Mouse (Mus musculus) heart, embryonic 12.5 days (tissue): ENCODE data around the gene Ostf1. TPM values are rescaled to one million over a fixed set of nuclear protein-coding genes. Genes with fewer than 3 reads are reported as not detected.
"Not testable (repeated sequence)": the region's sequence is repeated elsewhere in the genome, so short reads cannot be mapped to it uniquely, and the experiment has no call there.

Source experiments
- ATAC-seq: fragments of 200-750 bp; cut with Nextera tagmentation; 2 replicates; pipeline ENCODE4 v1.8.0; 2017; ENCODE audit warnings: moderate TSS enrichment, moderate library complexity; ENCODE audit not compliant: insufficient number of reproducible peaks, low FRiP score
- H3K27ac ChIP-seq: fragments of 300-500 bp; sonication (generic); 2 replicates; pipeline ENCODE4 v1.5.1; 2016; ENCODE audit warnings: mild to moderate bottlenecking, moderate library complexity; ENCODE audit not compliant: poor library complexity, severe bottlenecking
- H3K27me3 ChIP-seq: fragments of 300-500 bp; sonication (generic); replicated peaks from 2 replicates; pipeline ENCODE4 v1.6.1; 2016; ENCODE audit warnings: mild to moderate bottlenecking, moderate library complexity
- H3K36me3 ChIP-seq: fragments of 300-500 bp; sonication (generic); 2 replicates; pipeline ENCODE4 v1.6.1; 2016; ENCODE audit warnings: mild to moderate bottlenecking, moderate library complexity
- H3K4me1 ChIP-seq: fragments of 300-500 bp; sonication (generic); replicated peaks from 2 replicates; pipeline ENCODE4 v1.6.1; 2016; ENCODE audit warnings: mild to moderate bottlenecking
- H3K4me2 ChIP-seq: fragments of 300-500 bp; sonication (generic); 2 replicates; pipeline ENCODE4 v1.6.1; 2016; ENCODE audit warnings: mild to moderate bottlenecking, moderate library complexity
- H3K4me3 ChIP-seq: fragments of 300-500 bp; sonication (generic); 2 replicates; pipeline ENCODE4 v1.5.1; 2016; ENCODE audit warnings: mild to moderate bottlenecking
- H3K9ac ChIP-seq: fragments of 300-500 bp; sonication (generic); 2 replicates; pipeline ENCODE4 v1.6.1; 2016; ENCODE audit warnings: mild to moderate bottlenecking, moderate library complexity
- H3K9me3 ChIP-seq: fragments of 300-500 bp; sonication (generic); replicated peaks from 2 replicates; pipeline ENCODE4 v1.6.1; 2016; ENCODE audit warnings: mild to moderate bottlenecking, moderate library complexity
- WGBS: fragments of 180-500 bp; shearing (Covaris S2); methylation state at CpG from one replicate; pipeline ENCODE4 v1.1.7; 2016; 5-methylcytosine and 5-hydroxymethylcytosine counted together
- polyA plus RNA-seq: library from polyadenylated mRNA; unstranded; fragments of >200 nt; fragmentation: Nextera tagmentation; extraction: Ambion mirVana; gene quantifications from 2 replicates; pipeline ENCODE4 v1.2.1, GENCODE M21; 2016

Gene Ostf1
- polyA plus RNA-seq, 1 experiment from 2014 or later: 59.5 TPM

GRCm38 (mm10) chr19:18599051-18599450 is 32.6 kb downstream of the Ostf1 start:
- no peak for ATAC-seq
- H3K4me1 ChIP-seq: 0 out of 2 replicates have a peak, but pooled peaks cover 4% of the 10 kb centered on the region
- H3K9me3 ChIP-seq: no peaks in the 10 kb centered on the region
- H3K4me2 ChIP-seq: no peak overlapping the region
- 57% methylated on average over 8 of the region's 8 CpGs for WGBS
- no peak overlapping the region for H3K9ac ChIP-seq
- no peak overlapping the region for H3K4me3 ChIP-seq
- H3K36me3 ChIP-seq: peaks cover 14% of the 10 kb centered on the region
- no peaks in the 10 kb centered on the region for H3K27me3 ChIP-seq
- H3K27ac ChIP-seq: peak overlapping the region; percentile 44; the same call in 1 of the 2 replicates

DNA sequence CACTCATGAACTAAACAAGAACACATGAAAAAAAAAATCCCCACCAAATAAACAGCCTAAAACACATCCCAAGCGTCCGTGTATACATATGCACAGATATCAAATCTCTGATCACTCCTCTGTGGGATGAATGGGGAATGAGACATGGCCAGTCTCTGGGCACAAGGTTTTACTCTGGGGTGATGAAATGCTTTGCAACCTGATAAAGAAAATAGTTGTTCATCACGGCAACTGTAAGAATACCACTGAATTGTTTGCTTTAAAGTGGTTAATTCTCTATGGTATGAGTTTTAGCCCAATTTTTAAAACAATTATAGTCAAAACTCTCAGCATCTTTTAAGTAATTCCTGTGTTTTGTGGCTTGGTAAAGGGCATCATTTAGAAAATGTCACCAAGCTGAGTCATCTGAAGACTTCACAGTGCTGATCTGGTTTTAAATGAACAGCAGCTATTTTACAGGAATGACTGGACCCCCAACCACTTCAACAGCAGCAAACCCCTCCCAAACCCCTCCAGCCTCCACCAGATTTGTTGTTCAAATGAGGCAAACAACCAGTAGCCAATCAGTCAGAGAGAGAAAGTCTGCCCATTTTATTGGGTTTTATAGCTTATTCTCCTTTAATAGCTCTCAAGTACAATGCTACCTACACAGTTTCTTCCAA is 33.2 kb downstream of the Ostf1 start:
- 67% methylated on average over 3 of the region's 3 CpGs for WGBS
- no peak overlapping the region for H3K27ac ChIP-seq
- 0 out of 2 replicates have a peak, but pooled peaks cover 4% of the 10 kb centered on the region for H3K4me1 ChIP-seq
- ATAC-seq: no peak
- H3K4me3 ChIP-seq: no peak overlapping the region
- peaks cover 14% of the 10 kb centered on the region for H3K36me3 ChIP-seq
- no peaks in the 10 kb centered on the region for H3K27me3 ChIP-seq
- H3K9ac ChIP-seq: no peak overlapping the region
- H3K9me3 ChIP-seq: no peaks in the 10 kb centered on the region
- H3K4me2 ChIP-seq: no peak overlapping the region

- Histone ChIP-seq H3K9me3 (no peaks in the 10 kb centered on the region), H3K27ac (no peak overlapping the region), H3K4me1 (peaks cover 9% of the 10 kb centered on the region), H3K36me3 (peaks cover 12% of the 10 kb centered on the region), H3K4me3 (no peak overlapping the region), H3K9ac (no peak overlapping the region), H3K27me3 (no peaks in the 10 kb centered on the region), H3K4me2 (no peak overlapping the region)
- no peak for ATAC-seq
- WGBS: 76% methylated on average over 6 of the region's 6 CpGs
Observed at GRCm38 (mm10) chr19:18597772-18598171, 33.9 kb downstream of the Ostf1 start.

DNA sequence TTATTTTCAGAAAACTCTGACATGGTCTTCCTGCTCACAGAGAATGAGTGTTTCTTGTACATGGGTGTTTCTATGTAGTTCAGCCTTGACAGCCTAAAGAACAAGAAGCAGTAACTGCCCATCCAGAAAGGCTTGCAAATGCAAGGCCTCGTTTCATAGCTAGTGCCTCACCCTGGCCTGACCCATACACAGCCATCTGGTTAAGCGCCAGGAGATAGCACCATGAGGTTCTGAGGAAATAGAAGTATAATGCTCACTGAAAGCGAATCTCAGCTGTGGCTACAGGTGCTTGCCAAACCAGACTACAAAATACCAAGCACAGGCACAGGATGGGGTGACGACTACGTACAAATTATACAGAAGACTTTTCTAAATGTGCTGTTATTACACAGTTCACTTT is 34.7 kb downstream of the Ostf1 start:
- WGBS: 81% methylated on average over 5 of the region's 5 CpGs
- Histone ChIP-seq H3K4me3 (no peak overlapping the region), H3K9ac (no peak overlapping the region), H3K4me1 (peaks cover 9% of the 10 kb centered on the region), H3K27ac (no peak overlapping the region), H3K27me3 (no peaks in the 10 kb centered on the region), H3K36me3 (0 out of 2 replicates have a peak, but pooled peaks cover 4% of the 10 kb centered on the region), H3K4me2 (no peak overlapping the region), H3K9me3 (no peaks in the 10 kb centered on the region)
- no peak for ATAC-seq

GRCm38 (mm10) chr19:18593722-18594121 is 37.9 kb downstream of the Ostf1 start:
- H3K36me3 ChIP-seq: peaks cover 11% of the 10 kb centered on the region
- H3K4me1 ChIP-seq: peaks cover 5% of the 10 kb centered on the region
- WGBS: 81% methylated on average over 10 of the region's 10 CpGs
- no peaks in the 10 kb centered on the region for H3K9me3 ChIP-seq
- H3K27me3 ChIP-seq: no peaks in the 10 kb centered on the region
- no peak overlapping the region for H3K9ac ChIP-seq
- ATAC-seq: no peak
- no peak overlapping the region for H3K4me2 ChIP-seq
- no peak overlapping the region for H3K4me3 ChIP-seq
- H3K27ac ChIP-seq: no peak overlapping the region

- Histone ChIP-seq H3K4me3 (no peak overlapping the region), H3K9me3 (no peaks in the 10 kb centered on the region), H3K4me2 (no peak overlapping the region), H3K9ac (no peak overlapping the region), H3K4me1 (peaks cover 5% of the 10 kb centered on the region), H3K27ac (no peak overlapping the region), H3K27me3 (no peaks in the 10 kb centered on the region), H3K36me3 (peaks cover 16% of the 10 kb centered on the region)
- ATAC-seq: no peak
- WGBS: 66% methylated on average over 6 of the region's 6 CpGs
Observed at GRCm38 (mm10) chr19:18592919-18593318, 38.7 kb downstream of the Ostf1 start.

GRCm38 (mm10) chr19:18590942-18591354 is 40.7 kb downstream of the Ostf1 start:
- Histone ChIP-seq H3K36me3 (peaks cover 16% of the 10 kb centered on the region), H3K4me1 (peaks cover 10% of the 10 kb centered on the region), H3K9ac (no peak overlapping the region), H3K27ac (no peak overlapping the region), H3K4me2 (no peak overlapping the region), H3K4me3 (no peak overlapping the region), H3K9me3 (no peaks in the 10 kb centered on the region), H3K27me3 (no peaks in the 10 kb centered on the region)
- no peak for ATAC-seq
- WGBS: 60% methylated on average over 5 of the region's 5 CpGs

- H3K27me3 ChIP-seq: no peaks in the 10 kb centered on the region
- no peak overlapping the region for H3K4me2 ChIP-seq
- no peak overlapping the region for H3K9ac ChIP-seq
- H3K4me1 ChIP-seq: peaks cover 15% of the 10 kb centered on the region
- no peak overlapping the region for H3K27ac ChIP-seq
- no peaks in the 10 kb centered on the region for H3K9me3 ChIP-seq
- H3K36me3 ChIP-seq: peaks cover 21% of the 10 kb centered on the region
- 83% methylated on average over 5 of the region's 5 CpGs for WGBS
- no peak overlapping the region for H3K4me3 ChIP-seq
- no peak for ATAC-seq
Observed at GRCm38 (mm10) chr19:18590234-18590633, 41.4 kb downstream of the Ostf1 start.

- Histone ChIP-seq H3K4me2 (no peak overlapping the region), H3K9ac (no peak overlapping the region), H3K27me3 (no peaks in the 10 kb centered on the region), H3K4me3 (no peak overlapping the region), H3K27ac (no peak overlapping the region), H3K36me3 (peaks cover 31% of the 10 kb centered on the region), H3K9me3 (no peaks in the 10 kb centered on the region), H3K4me1 (peaks cover 15% of the 10 kb centered on the region)
- 88% methylated on average over 8 of the region's 8 CpGs for WGBS
- no peak for ATAC-seq
Observed at GRCm38 (mm10) chr19:18589276-18589675, 42.3 kb downstream of the Ostf1 start.

- H3K9me3 ChIP-seq, H3K4me2 ChIP-seq, H3K27me3 ChIP-seq, H3K4me3 ChIP-seq, H3K27ac ChIP-seq, ATAC-seq, H3K9ac ChIP-seq: not testable (repeated sequence)
- peaks cover 32% of the 10 kb centered on the region for H3K36me3 ChIP-seq
- H3K4me1 ChIP-seq: peaks cover 15% of the 10 kb centered on the region
- 93% methylated on average over 10 of the region's 10 CpGs for WGBS
Observed at GRCm38 (mm10) chr19:18588801-18589200, 42.8 kb downstream of the Ostf1 start.

DNA sequence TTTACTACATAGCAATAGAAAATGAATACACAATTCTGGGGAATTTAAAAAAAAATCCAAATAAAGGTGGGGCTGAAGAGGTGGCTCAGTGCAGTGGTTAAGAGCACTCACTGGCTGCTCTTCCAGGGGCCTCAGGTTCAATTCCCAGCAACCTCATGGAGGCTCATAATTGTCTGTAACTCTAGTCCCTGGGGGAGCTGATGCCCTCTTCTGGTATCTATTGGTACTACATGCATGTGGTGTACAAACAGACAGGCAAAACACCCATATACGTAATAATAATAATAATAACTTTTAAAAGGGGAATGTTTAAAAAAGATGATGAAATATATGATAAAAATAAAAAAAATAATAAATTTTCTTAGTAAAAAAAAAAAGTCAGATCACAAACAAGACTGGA is 43.4 kb downstream of the Ostf1 start:
- 94% methylated on average over 1 of the region's 1 CpGs for WGBS

DNA sequence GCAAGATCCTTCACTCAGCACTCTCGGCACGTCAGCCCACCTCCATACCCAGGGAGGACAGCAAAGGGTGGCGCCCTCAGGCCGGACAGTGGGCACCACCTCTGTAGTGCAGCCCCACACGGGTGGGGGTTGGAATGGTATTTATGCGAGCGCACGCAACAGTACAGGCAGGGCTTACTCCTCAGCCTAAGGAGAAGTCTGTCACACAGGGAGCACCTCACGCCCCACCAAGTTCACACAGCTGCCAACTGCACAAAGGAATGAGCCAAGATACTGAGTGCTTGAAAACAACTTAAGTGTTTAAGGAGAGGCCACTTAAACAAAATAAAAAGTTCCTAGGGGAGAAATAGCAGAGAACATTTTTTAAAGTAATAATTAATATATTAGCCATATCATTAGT is 44.5 kb downstream of the Ostf1 start:
- no peaks in the 10 kb centered on the region for H3K27me3 ChIP-seq
- H3K4me1 ChIP-seq: peaks cover 10% of the 10 kb centered on the region; the same call in 1 of the 2 replicates
- no peak for ATAC-seq
- peaks cover 35% of the 10 kb centered on the region for H3K36me3 ChIP-seq
- H3K4me3 ChIP-seq: no peak overlapping the region
- no peak overlapping the region for H3K27ac ChIP-seq
- WGBS: 77% methylated on average over 9 of the region's 9 CpGs
- H3K9me3 ChIP-seq: no peaks in the 10 kb centered on the region
- no peak overlapping the region for H3K9ac ChIP-seq
- no peak overlapping the region for H3K4me2 ChIP-seq

More for the DNA sequence above, 43.4 kb downstream of the Ostf1 start:
- peaks cover 33% of the 10 kb centered on the region for H3K36me3 ChIP-seq
- H3K27ac ChIP-seq: no peak overlapping the region
- ATAC-seq: no peak
- H3K4me1 ChIP-seq: peaks cover 15% of the 10 kb centered on the region
- H3K9ac ChIP-seq: no peak overlapping the region
- H3K27me3 ChIP-seq: no peaks in the 10 kb centered on the region
- no peaks in the 10 kb centered on the region for H3K9me3 ChIP-seq
- H3K4me2 ChIP-seq: no peak overlapping the region
- no peak overlapping the region for H3K4me3 ChIP-seq
